Mouse (Mus musculus) lung, postnatal 0 days (tissue): ENCODE results near the gene Dpp8.

Source experiments
- CTCF ChIP-seq: IDR thresholded peaks from 2 replicates; pipeline ENCODE4 v1.5.1; 2016; ENCODE audit warnings: antibody characterized with exemption, mild to moderate bottlenecking
- EP300 ChIP-seq: IDR thresholded peaks from 2 replicates; pipeline ENCODE4 v1.6.1; 2016; ENCODE audit warnings: antibody characterized with exemption, mild to moderate bottlenecking, control low read depth

DNA sequence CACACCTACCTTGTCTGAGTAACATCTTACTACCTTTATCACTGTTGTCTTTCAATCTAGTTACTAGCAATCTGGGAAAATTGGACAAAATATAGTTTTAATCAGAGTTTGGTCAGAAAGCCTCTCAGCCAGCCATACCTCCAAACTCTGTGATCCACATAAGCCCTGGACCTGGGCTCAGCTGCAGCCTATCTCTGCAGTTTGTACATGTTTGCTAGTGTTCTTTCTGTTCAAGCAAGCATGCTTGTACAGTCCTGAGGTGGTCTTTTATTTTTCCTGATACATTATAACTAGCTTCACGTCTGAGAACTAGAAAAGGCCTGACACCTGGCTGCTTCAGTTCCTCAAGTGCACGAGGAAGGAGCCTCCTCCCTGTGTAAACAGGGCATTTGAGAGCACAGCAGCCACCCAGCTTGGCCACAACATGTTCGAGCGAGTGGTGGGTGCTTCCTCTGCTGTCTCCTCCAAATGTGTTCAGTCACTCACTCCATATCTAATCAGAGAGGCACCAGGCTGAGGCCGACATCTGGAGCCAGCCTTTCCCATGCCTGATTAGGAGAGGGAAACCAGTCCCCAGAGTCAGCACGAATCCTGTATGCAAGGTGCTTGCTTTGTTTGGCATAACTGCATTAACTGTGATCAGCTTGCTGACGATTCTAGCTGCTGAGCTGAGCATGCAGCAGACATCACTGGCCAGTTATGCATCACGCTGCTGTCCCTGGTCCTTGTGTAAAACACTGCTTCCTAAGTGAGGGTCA lies 47.0 kb upstream of the Dpp8 start:
- no peak for TF ChIP-seq EP300
- no peak for TF ChIP-seq CTCF
